26 mouse cellular contexts compared by ENCODE assay signal in genomic region chr16:36931976-36932375, GRCm38 (mm10). TPM values are rescaled to one million over a fixed set of nuclear protein-coding genes. Genes with fewer than 3 reads are reported as not detected.
DNase-seq lines count a peak whose midpoint lies in the region; ATAC-seq and TF ChIP-seq lines count a peak whose summit lies in the region.
"Had no signal": no experiment of that assay in that cellular context is flagged by ENCODE, and none has a peak within 500 bp of the region (broad histone marks: within the 10 kb centered on the region; RNA-seq: fewer than 3 reads in every experiment).

No protein-coding gene starts in this region.

- H3K9ac ChIP-seq in embryonic facial prominence, embryonic 14.5 days (ENCODE audit: low read depth, low read length): no peak overlapping the region
- H3K9ac ChIP-seq in limb, embryonic 14.5 days (ENCODE audit: low read depth, low read length, severe bottlenecking): no peak overlapping the region
- H3K9ac ChIP-seq: liver, embryonic 13.5 days; lung, embryonic 14.5 days; neural tube, embryonic 12.5 days had no signal

- 42% methylated on average over 3 of the region's 3 CpGs for WGBS in embryonic facial prominence, embryonic 14.5 days
- 49% methylated on average over 3 of the region's 3 CpGs for WGBS in limb, embryonic 14.5 days
- WGBS in heart, embryonic 10.5 days: 90% methylated on average over 3 of the region's 3 CpGs

- intact Hi-C loops in left cerebral cortex, postnatal 10 days (cut with DNase I): no loop called here

- H3K9me3 ChIP-seq in embryonic facial prominence, embryonic 14.5 days (ENCODE audit: control insufficient read depth, low read length): no peaks in the 10 kb centered on the region
- no peaks in the 10 kb centered on the region for H3K9me3 ChIP-seq in limb, embryonic 14.5 days (ENCODE audit: control insufficient read depth, low read length)
- no peaks in the 10 kb centered on the region for H3K9me3 ChIP-seq in heart, embryonic 10.5 days
- H3K9me3 ChIP-seq: forebrain, embryonic 10.5 days; liver, embryonic 13.5 days; midbrain, embryonic 10.5 days; neural tube, embryonic 12.5 days had no signal

- no peak overlapping the region for H3K4me3 ChIP-seq in embryonic facial prominence, embryonic 14.5 days (ENCODE audit: low read depth, low read length)
- H3K4me3 ChIP-seq in limb, embryonic 14.5 days (replicated peaks; ENCODE audit: low read length): no peak overlapping the region
- no peak overlapping the region for H3K4me3 ChIP-seq in heart, embryonic 10.5 days
- H3K4me3 ChIP-seq: forebrain, embryonic 10.5 days; liver, embryonic 13.5 days; midbrain, embryonic 10.5 days; neural tube, embryonic 12.5 days had no signal

- no peak for TF ChIP-seq POLR2A in limb, embryonic 14.5 days (IDR thresholded peaks at IDR 0.05; ENCODE audit: borderline replicate concordance, extremely low read depth, insufficient read depth, insufficient read length)

- H3K27ac ChIP-seq in embryonic facial prominence, embryonic 14.5 days (replicated peaks; ENCODE audit: low read depth, low read length): no peak overlapping the region
- no peak overlapping the region for H3K27ac ChIP-seq in limb, embryonic 14.5 days (replicated peaks; ENCODE audit: low read depth, low read length)
- H3K27ac ChIP-seq in heart, embryonic 10.5 days: no peak overlapping the region
- H3K27ac ChIP-seq: forebrain, embryonic 10.5 days; liver, embryonic 13.5 days; midbrain, embryonic 10.5 days; neural tube, embryonic 12.5 days had no signal

- H3K36me3 ChIP-seq in embryonic facial prominence, embryonic 14.5 days (ENCODE audit: control insufficient read depth, insufficient read depth, low read length): peaks cover 57% of the 10 kb centered on the region
- peaks cover 58% of the 10 kb centered on the region for H3K36me3 ChIP-seq in limb, embryonic 14.5 days (ENCODE audit: control insufficient read depth, insufficient read depth, low read length)
- peaks cover 62% of the 10 kb centered on the region for H3K36me3 ChIP-seq in heart, embryonic 10.5 days

- no peak for ATAC-seq in CD4-positive, CD25-positive, alpha-beta regulatory T cell, adult 4 months
- ATAC-seq in embryonic facial prominence, embryonic 14.5 days (ENCODE audit: low read depth): peak; percentile 74; the same call in 1 of the 2 replicates
- ATAC-seq in limb, embryonic 14.5 days (ENCODE audit: low FRiP score, low read depth): peak; percentile 69
- ATAC-seq: inflammation-experienced regulatory T-cells, adult 6 months had no signal

- H3K27me3 ChIP-seq in embryonic facial prominence, embryonic 14.5 days (replicated peaks; ENCODE audit: control insufficient read depth, insufficient read depth, low read length): no peaks in the 10 kb centered on the region
- no peaks in the 10 kb centered on the region for H3K27me3 ChIP-seq in limb, embryonic 14.5 days (ENCODE audit: control insufficient read depth, insufficient read depth, low read length)
- H3K27me3 ChIP-seq in heart, embryonic 10.5 days (ENCODE audit: insufficient read depth, poor library complexity, severe bottlenecking): no peaks in the 10 kb centered on the region
- H3K27me3 ChIP-seq: liver, embryonic 13.5 days; neural tube, embryonic 12.5 days had no signal

- no peak overlapping the region for H3K4me2 ChIP-seq in embryonic facial prominence, embryonic 14.5 days (ENCODE audit: low read depth, low read length)
- no peak overlapping the region for H3K4me2 ChIP-seq in limb, embryonic 14.5 days (replicated peaks; ENCODE audit: low read depth, low read length, severe bottlenecking)
- H3K4me2 ChIP-seq: heart, embryonic 11.5 days; liver, embryonic 13.5 days; lung, embryonic 14.5 days; neural tube, embryonic 12.5 days had no signal

- H3K4me1 ChIP-seq in embryonic facial prominence, embryonic 14.5 days (ENCODE audit: control insufficient read depth, insufficient read depth, low read length): no peaks in the 10 kb centered on the region
- H3K4me1 ChIP-seq in limb, embryonic 14.5 days (ENCODE audit: control insufficient read depth, insufficient read depth, low read length): peaks cover 6% of the 10 kb centered on the region; the same call in 1 of the 2 replicates
- no peaks in the 10 kb centered on the region for H3K4me1 ChIP-seq in heart, embryonic 10.5 days
- H3K4me1 ChIP-seq: forebrain, embryonic 10.5 days; midbrain, embryonic 10.5 days; neural tube, embryonic 12.5 days had no signal

- peak; percentile 36 for DNase-seq in CD4-positive, CD25-positive, alpha-beta regulatory T cell, adult 2 months (ENCODE audit: low read depth, low spot score)
- peak; percentile 66 for DNase-seq in embryonic facial prominence, embryonic 14.5 days (ENCODE audit: low spot score)
- DNase-seq in limb, embryonic 14.5 days (ENCODE audit: low spot score): peak; percentile 20
- peak; percentile 32 to 59 for DNase-seq in thymus, postnatal 36 days
- no peak for DNase-seq in gastrocnemius, postnatal 25 days
- no peak for DNase-seq in left cerebral cortex, postnatal 10 days (ENCODE audit: extremely low spot score in 1 of 2, low spot score in 2 of 2)
- DNase-seq in heart, embryonic 10.5 days (ENCODE audit: low spot score): no peak
- DNase-seq: adrenal gland, postnatal 36 days; cerebellum, adult 18-20 months; gastrocnemius, postnatal 36 days; heart, postnatal 10 days; kidney, adult 2 months; kidney, postnatal 14 days; left cerebral cortex, postnatal 4 days; liver, embryonic 13.5 days; lung, embryonic 14.5 days; lung, postnatal 4 days; right cerebral cortex, adult 18-20 months had no signal

RNA-seq across cellular contexts. Expression of gene Hcls1, which starts 2.8 kb away (rescaled TPM):
- polyA plus RNA-seq in CD4-positive, CD25-positive, alpha-beta regulatory T cell, adult 4 months (2017; shearing (Covaris generic)): 100 to 1,000 TPM; 186 to 375 TPM
- polyA plus RNA-seq in embryonic facial prominence, embryonic 14.5 days (2014; fragmentation: Nextera tagmentation; extraction: Ambion mirVana): 3.9 and 4.0 TPM in 2 replicates
- 5.3 and 7.7 TPM in 2 replicates for polyA plus RNA-seq in limb, embryonic 14.5 days (2012; rRNA removed)
- polyA plus RNA-seq in limb, embryonic 14.5 days (2014; fragmentation: Nextera tagmentation; extraction: Ambion mirVana): 2.3 and 3.3 TPM in 2 replicates
- total RNA-seq in gastrocnemius, postnatal 25 days (2021): 1 to 10 TPM; 2.8 to 3.7 TPM
- total RNA-seq in left cerebral cortex, postnatal 10 days (2021): 1 to 10 TPM; 4.0 to 4.4 TPM
- 2.2 and 3.8 TPM in 2 replicates for polyA plus RNA-seq in heart, embryonic 10.5 days (2016; fragmentation: Nextera tagmentation; extraction: Ambion mirVana)

RNA-seq across cellular contexts. Expression of gene Golgb1, which starts 57.0 kb away (rescaled TPM):
- polyA plus RNA-seq in CD4-positive, CD25-positive, alpha-beta regulatory T cell, adult 4 months (2017; shearing (Covaris generic)): 10 to 100 TPM; 37.9 to 41.0 TPM
- polyA plus RNA-seq in embryonic facial prominence, embryonic 14.5 days (2014; fragmentation: Nextera tagmentation; extraction: Ambion mirVana): 107 and 120 TPM in 2 replicates
- 52.4 and 82.1 TPM in 2 replicates for polyA plus RNA-seq in limb, embryonic 14.5 days (2012; rRNA removed)
- polyA plus RNA-seq in limb, embryonic 14.5 days (2014; fragmentation: Nextera tagmentation; extraction: Ambion mirVana): 123 TPM in 2 replicates
- 10 to 100 TPM; 18.1 to 23.0 TPM for total RNA-seq in gastrocnemius, postnatal 25 days (2021)
- total RNA-seq in left cerebral cortex, postnatal 10 days (2021): 10 to 100 TPM; 50.3 to 60.5 TPM
- polyA plus RNA-seq in heart, embryonic 10.5 days (2016; fragmentation: Nextera tagmentation; extraction: Ambion mirVana): 56.4 and 67.1 TPM in 2 replicates

RNA-seq across cellular contexts. Expression of gene Eaf2, which starts 57.2 kb away (rescaled TPM):
- polyA plus RNA-seq in CD4-positive, CD25-positive, alpha-beta regulatory T cell, adult 4 months (2017; shearing (Covaris generic)): 1 to 10 TPM in 1 of 2 experiments, under 1 TPM in 1; 0.32 to 2.1 TPM
- polyA plus RNA-seq in embryonic facial prominence, embryonic 14.5 days (2014; fragmentation: Nextera tagmentation; extraction: Ambion mirVana): 3.4 and 3.6 TPM in 2 replicates
- polyA plus RNA-seq in limb, embryonic 14.5 days (2012; rRNA removed): 1.4 and 2.4 TPM in 2 replicates
- polyA plus RNA-seq in limb, embryonic 14.5 days (2014; fragmentation: Nextera tagmentation; extraction: Ambion mirVana): 4.8 and 6.8 TPM in 2 replicates
- under 1 TPM in 1 of 2 experiments, not detected in 1; 0.19 TPM for total RNA-seq in gastrocnemius, postnatal 25 days (2021)
- total RNA-seq in left cerebral cortex, postnatal 10 days (2021): 1 to 10 TPM; 1.1 TPM
- 0.38 and 1.3 TPM in 2 replicates for polyA plus RNA-seq in heart, embryonic 10.5 days (2016; fragmentation: Nextera tagmentation; extraction: Ambion mirVana)
- total RNA-seq: gastrocnemius, postnatal 36 days had no signal

RNA-seq across cellular contexts. Expression of gene Fbxo40, which starts 58.3 kb away (rescaled TPM):
- under 1 TPM; 0.32 to 0.48 TPM for polyA plus RNA-seq in CD4-positive, CD25-positive, alpha-beta regulatory T cell, adult 4 months (2017; shearing (Covaris generic))
- polyA plus RNA-seq in embryonic facial prominence, embryonic 14.5 days (2014; fragmentation: Nextera tagmentation; extraction: Ambion mirVana): 0.84 and 0.86 TPM in 2 replicates
- 0.26 and 0.32 TPM in 2 replicates for polyA plus RNA-seq in limb, embryonic 14.5 days (2012; rRNA removed)
- 0.43 and 0.44 TPM in 2 replicates for polyA plus RNA-seq in limb, embryonic 14.5 days (2014; fragmentation: Nextera tagmentation; extraction: Ambion mirVana)
- total RNA-seq in gastrocnemius, postnatal 25 days (2021): 100 to 1,000 TPM; 214 to 223 TPM
- under 1 TPM in 1 of 2 experiments, not detected in 1; 0.20 TPM for total RNA-seq in left cerebral cortex, postnatal 10 days (2021)
- 3.7 and 6.9 TPM in 2 replicates for polyA plus RNA-seq in heart, embryonic 10.5 days (2016; fragmentation: Nextera tagmentation; extraction: Ambion mirVana)
- polyA plus RNA-seq: hindbrain, embryonic 11.5 days; liver, embryonic 13.5 days; lung, embryonic 14.5 days; neural tube, embryonic 12.5 days; small intestine, adult 2 months had no signal

Comparison
In these comparisons a context has a peak if more than half of its experiments do, and no peak if none do; other contexts are left out.
1. DNase-seq: peak in CD4-positive, CD25-positive, alpha-beta regulatory T cell, adult 2 months (single experiment), embryonic facial prominence, embryonic 14.5 days (single experiment), limb, embryonic 14.5 days (single experiment) and thymus, postnatal 36 days (2 of 2); none in gastrocnemius, postnatal 25 days (single experiment), left cerebral cortex, postnatal 10 days (0 of 2) and heart, embryonic 10.5 days (single experiment).
2. RNA of gene Hcls1, which starts 2.8 kb away (polyA plus RNA-seq): 186 to 375 TPM in CD4-positive, CD25-positive, alpha-beta regulatory T cell, adult 4 months; 2.3 to 7.7 TPM in limb, embryonic 14.5 days, 3.9 to 4.0 TPM in embryonic facial prominence, embryonic 14.5 days and 2.2 to 3.8 TPM in heart, embryonic 10.5 days; every median in the first group is over 10 times any median in the second.